ENCODE assay signal across 8 mouse cellular contexts in genomic region chr10:52331007-52331406, GRCm38 (mm10). TPM values are rescaled to one million over a fixed set of nuclear protein-coding genes. Genes with fewer than 3 reads are reported as not detected.
DNase-seq lines count a peak whose midpoint lies in the region; ATAC-seq and TF ChIP-seq lines count a peak whose summit lies in the region.
"Had no signal": no experiment of that assay in that cellular context is flagged by ENCODE, and none has a peak within 500 bp of the region (broad histone marks: within the 10 kb centered on the region; RNA-seq: fewer than 3 reads in every experiment).

No protein-coding gene starts in this region.

- ATAC-seq in intestine, postnatal 0 days = no peak
- no peak for ATAC-seq in intestine, embryonic 15.5 days
- no peak for ATAC-seq in embryonic facial prominence, embryonic 14.5 days (ENCODE audit: low read depth)
- ATAC-seq in stomach, postnatal 0 days (ENCODE audit: low FRiP score, low TSS enrichment) = no peak

- intact Hi-C loops in left cerebral cortex, postnatal 25 days (cut with DNase I) = loop anchor here (5.0 kb wide), 3 partner anchors 99 to 229 kb away; partner anchors contain the start of gene Dcbld1

- no peak for TF ChIP-seq EP300 in stomach, postnatal 0 days (optimal IDR thresholded peaks at IDR 0.05)

- H3K4me3 ChIP-seq in intestine, postnatal 0 days (ENCODE audit: low read depth, low read length) = no peak overlapping the region
- no peak overlapping the region for H3K4me3 ChIP-seq in intestine, embryonic 15.5 days (replicated peaks)
- no peak overlapping the region for H3K4me3 ChIP-seq in embryonic facial prominence, embryonic 14.5 days (ENCODE audit: low read depth, low read length)
- H3K4me3 ChIP-seq in stomach, postnatal 0 days (ENCODE audit: low read depth, low read length) = no peak overlapping the region

- H3K9ac ChIP-seq in intestine, postnatal 0 days (ENCODE audit: low read depth, low read length) = no peak overlapping the region
- H3K9ac ChIP-seq in intestine, embryonic 15.5 days = no peak overlapping the region
- no peak overlapping the region for H3K9ac ChIP-seq in embryonic facial prominence, embryonic 14.5 days (ENCODE audit: low read depth, low read length)
- no peak overlapping the region for H3K9ac ChIP-seq in stomach, postnatal 0 days (ENCODE audit: low read length)

- TF ChIP-seq CTCF in intestine, postnatal 0 days (IDR thresholded peaks at IDR 0.05; ENCODE audit: low read depth) = peak; percentile 81
- peak; percentile 81 for TF ChIP-seq CTCF in stomach, postnatal 0 days (IDR thresholded peaks at IDR 0.05; ENCODE audit: low read depth)

- peak; percentile 8 for DNase-seq in CD4-positive helper T cell, adult 2 months (ENCODE audit: low read depth, low spot score)
- DNase-seq in MN1 (ENCODE audit: low spot score) = peak; percentile 40
- DNase-seq in embryonic facial prominence, embryonic 14.5 days (ENCODE audit: low spot score) = peak; percentile 48
- DNase-seq in left cerebral cortex, postnatal 25 days (ENCODE audit: low spot score in 2 of 2) = peak; percentile 54 to 55
- DNase-seq in stomach, postnatal 0 days (ENCODE audit: low spot score) = no peak

- H3K36me3 ChIP-seq in intestine, postnatal 0 days (ENCODE audit: control insufficient read depth, insufficient read depth) = peaks cover 3% of the 10 kb centered on the region
- H3K36me3 ChIP-seq in intestine, embryonic 15.5 days = no peaks in the 10 kb centered on the region
- H3K36me3 ChIP-seq in embryonic facial prominence, embryonic 14.5 days (ENCODE audit: control insufficient read depth, insufficient read depth, low read length) = peaks cover 11% of the 10 kb centered on the region
- H3K36me3 ChIP-seq in stomach, postnatal 0 days (ENCODE audit: control insufficient read depth, insufficient read depth, low read length) = no peaks in the 10 kb centered on the region; the same call in 1 of the 2 replicates

- WGBS in intestine, postnatal 0 days = 0% methylated on average over 1 of the region's 1 CpGs
- WGBS in intestine, embryonic 15.5 days = 0% methylated on average over 1 of the region's 1 CpGs
- WGBS in embryonic facial prominence, embryonic 14.5 days = 0% methylated on average over 1 of the region's 1 CpGs
- 7% methylated on average over 1 of the region's 1 CpGs for WGBS in stomach, postnatal 0 days

- H3K27ac ChIP-seq in intestine, postnatal 0 days (ENCODE audit: low read depth, low read length) = no peak overlapping the region
- H3K27ac ChIP-seq in intestine, embryonic 15.5 days = no peak overlapping the region
- H3K27ac ChIP-seq in embryonic facial prominence, embryonic 14.5 days (replicated peaks; ENCODE audit: low read depth, low read length) = no peak overlapping the region
- no peak overlapping the region for H3K27ac ChIP-seq in stomach, postnatal 0 days (replicated peaks)
- H3K27ac ChIP-seq: macrophage had no signal

- H3K27me3 ChIP-seq in intestine, postnatal 0 days (replicated peaks; ENCODE audit: control insufficient read depth, insufficient read depth, low read length) = no peaks in the 10 kb centered on the region
- H3K27me3 ChIP-seq in intestine, embryonic 15.5 days (replicated peaks) = no peaks in the 10 kb centered on the region
- no peaks in the 10 kb centered on the region for H3K27me3 ChIP-seq in embryonic facial prominence, embryonic 14.5 days (replicated peaks; ENCODE audit: control insufficient read depth, insufficient read depth, low read length)
- H3K27me3 ChIP-seq in stomach, postnatal 0 days (ENCODE audit: control insufficient read depth, insufficient read depth, low read length) = no peaks in the 10 kb centered on the region

- no peak overlapping the region for H3K4me2 ChIP-seq in intestine, postnatal 0 days (replicated peaks; ENCODE audit: low read depth)
- no peak overlapping the region for H3K4me2 ChIP-seq in intestine, embryonic 15.5 days (replicated peaks)
- no peak overlapping the region for H3K4me2 ChIP-seq in embryonic facial prominence, embryonic 14.5 days (ENCODE audit: low read depth, low read length)
- H3K4me2 ChIP-seq in stomach, postnatal 0 days (replicated peaks; ENCODE audit: low read depth) = no peak overlapping the region

- no peaks in the 10 kb centered on the region for H3K9me3 ChIP-seq in intestine, postnatal 0 days (ENCODE audit: control insufficient read depth)
- no peaks in the 10 kb centered on the region for H3K9me3 ChIP-seq in intestine, embryonic 15.5 days
- no peaks in the 10 kb centered on the region for H3K9me3 ChIP-seq in embryonic facial prominence, embryonic 14.5 days (ENCODE audit: control insufficient read depth, low read length)
- no peaks in the 10 kb centered on the region for H3K9me3 ChIP-seq in stomach, postnatal 0 days (ENCODE audit: control insufficient read depth, low read length)

- H3K4me1 ChIP-seq in intestine, postnatal 0 days (replicated peaks; ENCODE audit: control insufficient read depth, insufficient read depth, low read length) = no peaks in the 10 kb centered on the region
- no peaks in the 10 kb centered on the region for H3K4me1 ChIP-seq in intestine, embryonic 15.5 days (replicated peaks)
- H3K4me1 ChIP-seq in embryonic facial prominence, embryonic 14.5 days (ENCODE audit: control insufficient read depth, insufficient read depth, low read length) = no peaks in the 10 kb centered on the region
- no peaks in the 10 kb centered on the region for H3K4me1 ChIP-seq in stomach, postnatal 0 days (replicated peaks; ENCODE audit: control insufficient read depth, insufficient read depth)

RNA-seq across cellular contexts. Expression of gene Gm26741, which starts 27.6 kb away (rescaled TPM):
- polyA plus RNA-seq in intestine, postnatal 0 days (2015; fragmentation: Nextera tagmentation; extraction: Ambion mirVana) = not detected in 2 replicates
- polyA plus RNA-seq in intestine, embryonic 15.5 days (2015; fragmentation: Nextera tagmentation; extraction: Ambion mirVana) = not detected in 2 replicates
- not detected in 2 replicates for polyA plus RNA-seq in embryonic facial prominence, embryonic 14.5 days (2014; fragmentation: Nextera tagmentation; extraction: Ambion mirVana)
- not detected for total RNA-seq in left cerebral cortex, postnatal 25 days (2021)
- not detected in 2 replicates for polyA plus RNA-seq in stomach, postnatal 0 days (2015; fragmentation: Nextera tagmentation; extraction: Ambion mirVana)
- polyA plus RNA-seq: macrophage had no signal

RNA-seq across cellular contexts. Expression of gene Gopc, which starts 50.9 kb away (rescaled TPM):
- polyA plus RNA-seq in intestine, postnatal 0 days (2015; fragmentation: Nextera tagmentation; extraction: Ambion mirVana) = 10.3 and 10.4 TPM in 2 replicates
- 17.1 and 19.4 TPM in 2 replicates for polyA plus RNA-seq in intestine, embryonic 15.5 days (2015; fragmentation: Nextera tagmentation; extraction: Ambion mirVana)
- polyA plus RNA-seq in embryonic facial prominence, embryonic 14.5 days (2014; fragmentation: Nextera tagmentation; extraction: Ambion mirVana) = 17.3 and 19.5 TPM in 2 replicates
- total RNA-seq in left cerebral cortex, postnatal 25 days (2021) = 10 to 100 TPM; 47.1 to 49.4 TPM
- polyA plus RNA-seq in stomach, postnatal 0 days (2015; fragmentation: Nextera tagmentation; extraction: Ambion mirVana) = 11.9 and 12.0 TPM in 2 replicates

RNA-seq across cellular contexts. Expression of gene Nepn, which starts 57.8 kb away (rescaled TPM):
- 0.18 and 0.80 TPM in 2 replicates for polyA plus RNA-seq in intestine, postnatal 0 days (2015; fragmentation: Nextera tagmentation; extraction: Ambion mirVana)
- 0.63 and 1.6 TPM in 2 replicates for polyA plus RNA-seq in intestine, embryonic 15.5 days (2015; fragmentation: Nextera tagmentation; extraction: Ambion mirVana)
- polyA plus RNA-seq in embryonic facial prominence, embryonic 14.5 days (2014; fragmentation: Nextera tagmentation; extraction: Ambion mirVana) = 0.10 TPM in 1 of 2 replicates, not detected in the other
- not detected for total RNA-seq in left cerebral cortex, postnatal 25 days (2021)
- 0.55 TPM in 1 of 2 replicates, not detected in the other for polyA plus RNA-seq in stomach, postnatal 0 days (2015; fragmentation: Nextera tagmentation; extraction: Ambion mirVana)
- polyA plus RNA-seq: macrophage had no signal
